Mouse (Mus musculus) thymus, adult 18-20 months (tissue): Measurements from ENCODE around the gene Meiob.

ENCODE experiments used
- DNase-seq, 2 experiments: peaks; one replicate each; pipeline ENCODE4 v3.0.0; 2022; ENCODE audit warnings: mixed read lengths in 2 of 2

Gene Meiob

DNA sequence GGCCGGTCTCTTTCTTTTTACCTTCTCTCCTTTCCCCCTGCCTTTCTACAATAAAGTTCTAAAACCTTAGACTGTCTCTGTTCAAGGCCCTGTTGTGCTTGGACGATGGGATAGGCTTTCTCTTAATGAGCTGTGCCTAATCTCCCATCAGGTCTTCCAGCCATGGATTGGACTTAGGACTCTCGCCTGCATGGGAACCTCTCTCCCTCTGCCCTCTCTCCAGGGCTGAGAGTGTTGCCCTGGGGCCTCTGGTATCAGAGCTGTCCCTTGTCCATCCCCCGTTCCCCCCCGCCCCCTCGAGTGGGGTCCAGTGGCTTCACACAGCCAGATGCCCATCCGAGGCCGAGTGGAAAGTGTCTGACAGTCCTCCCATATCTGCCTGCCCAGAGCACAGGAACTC is 70.9 kb downstream of the Meiob start:
- DNase-seq = no peak

DNA sequence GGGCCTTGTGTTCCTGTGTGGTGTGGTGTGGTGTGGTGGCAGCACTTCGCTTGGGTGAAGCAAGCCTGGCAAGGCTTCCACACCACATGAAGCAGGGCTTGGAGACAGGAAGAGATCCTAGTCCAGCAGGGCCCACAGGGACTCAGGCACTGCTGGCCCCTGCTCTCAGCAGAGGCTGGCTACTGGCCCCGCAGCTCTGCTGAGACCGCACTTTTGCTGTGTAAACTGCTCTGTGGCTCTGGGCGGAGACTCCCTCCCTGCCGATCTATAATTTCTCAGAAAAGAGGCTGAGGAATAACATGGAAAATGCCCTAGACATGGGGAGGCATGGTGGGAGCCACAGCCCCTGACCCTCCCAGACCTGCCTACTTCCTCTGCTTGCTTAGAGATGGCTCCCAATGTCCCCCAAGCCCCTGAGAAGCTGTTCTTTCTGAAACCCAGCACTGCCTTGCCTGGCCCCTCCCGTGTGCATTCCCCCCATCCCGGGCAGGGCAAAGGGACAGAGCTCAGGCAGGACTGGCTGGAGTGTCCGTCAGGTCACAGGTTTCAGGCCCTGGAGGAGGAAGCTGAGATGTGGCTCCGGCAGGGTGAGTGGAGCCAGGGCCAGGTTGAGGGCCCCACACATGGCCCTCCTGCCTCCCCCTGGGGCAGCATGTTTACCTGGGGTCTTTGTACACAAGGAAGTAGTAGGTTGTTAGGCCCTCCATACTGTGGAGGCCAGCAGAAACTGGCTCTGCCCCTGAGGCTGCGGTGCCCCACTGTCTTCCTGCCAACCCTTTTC is 73.4 kb downstream of the Meiob start:
- DNase-seq = no peak

DNA sequence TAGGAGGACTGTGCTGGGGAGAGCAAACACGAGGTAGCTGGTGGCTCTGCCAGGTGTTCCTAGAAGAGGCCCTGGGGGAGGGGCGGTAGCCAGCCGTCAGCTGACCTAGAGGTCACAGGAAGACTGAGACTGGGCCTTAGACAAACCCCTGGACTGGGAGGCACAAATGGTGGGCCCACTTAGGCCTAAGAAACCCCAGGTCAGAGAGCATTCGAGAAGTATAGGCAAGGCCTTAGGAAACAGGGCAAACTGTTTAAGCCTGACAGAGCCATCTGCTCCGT is 74.0 kb downstream of the Meiob start:
- DNase-seq = peak in 1 of 2 experiments; percentile 51

DNA sequence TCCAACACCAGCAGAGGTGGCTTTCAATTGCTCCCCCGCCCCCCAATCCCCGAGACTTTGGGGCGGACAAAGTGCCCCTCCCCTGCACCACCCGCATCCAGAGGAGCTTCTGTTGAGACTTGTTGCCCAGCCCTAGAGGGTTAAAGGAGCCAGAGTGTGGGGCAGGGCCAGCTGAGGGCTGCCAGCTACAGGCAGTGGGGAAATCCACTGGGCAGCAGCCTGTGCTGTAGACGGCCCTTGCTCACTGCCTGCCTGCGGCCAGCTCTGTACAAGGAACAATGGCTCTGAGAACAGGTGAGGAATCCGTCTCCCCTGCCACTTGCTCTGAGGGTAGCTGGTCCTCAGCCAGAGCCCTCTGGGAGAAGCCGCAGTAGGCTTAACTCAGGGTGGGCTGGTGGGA is 74.4 kb downstream of the Meiob start:
- no peak for DNase-seq

DNA sequence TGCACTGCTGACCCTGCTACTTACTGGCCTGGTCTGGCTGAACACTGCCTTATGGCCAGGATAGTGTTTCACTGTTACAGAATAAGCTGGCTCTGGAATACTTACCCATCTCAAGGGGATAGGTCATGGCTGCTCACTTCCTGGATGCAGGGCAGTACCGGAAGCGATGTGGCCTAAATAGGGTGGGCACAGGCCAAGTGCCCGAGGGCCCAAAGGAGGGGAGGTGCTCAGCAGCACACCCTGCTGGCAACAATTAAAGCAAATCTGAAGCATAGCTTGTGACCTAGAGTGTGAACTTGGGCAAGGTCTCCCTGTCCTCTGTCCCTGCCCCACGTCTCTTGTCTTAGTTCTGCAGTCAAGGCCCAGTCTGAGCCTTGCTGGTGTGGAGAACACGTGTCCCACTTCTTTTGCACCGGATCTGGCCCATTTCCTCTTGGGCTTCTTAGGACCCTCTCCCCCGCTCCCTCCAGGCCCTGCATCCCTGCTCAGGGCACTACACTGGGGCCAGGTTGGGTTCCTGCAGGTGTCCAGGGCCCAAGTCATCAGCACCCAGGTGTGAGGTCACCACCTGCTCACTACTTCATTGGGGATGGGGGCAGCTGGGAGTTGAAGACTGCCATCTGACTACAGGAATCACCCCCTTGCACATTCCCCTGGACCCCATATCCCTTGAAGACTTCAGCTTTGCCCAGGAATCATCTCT is 77.8 kb downstream of the Meiob start:
- no peak for DNase-seq

DNA sequence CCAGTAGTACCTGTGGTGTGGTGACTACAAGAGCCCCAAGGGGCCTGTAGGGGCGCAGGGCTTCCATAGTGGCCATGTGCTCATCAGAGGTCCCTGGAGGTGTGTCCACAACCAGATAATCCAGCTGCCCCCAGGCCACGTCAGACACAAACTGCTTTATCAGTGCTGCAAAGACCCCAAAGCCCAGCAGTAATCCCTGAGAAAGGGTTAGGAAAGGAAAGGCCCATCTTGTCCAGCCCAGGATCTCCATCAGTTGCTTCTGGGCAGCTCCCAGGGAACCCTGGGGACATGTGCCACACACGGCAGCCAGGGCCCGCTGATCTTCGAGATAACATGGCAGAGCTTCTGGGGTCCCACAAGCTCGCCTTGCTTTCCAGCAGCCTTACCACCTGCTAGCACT is 80.3 kb downstream of the Meiob start:
- no peak for DNase-seq

DNA sequence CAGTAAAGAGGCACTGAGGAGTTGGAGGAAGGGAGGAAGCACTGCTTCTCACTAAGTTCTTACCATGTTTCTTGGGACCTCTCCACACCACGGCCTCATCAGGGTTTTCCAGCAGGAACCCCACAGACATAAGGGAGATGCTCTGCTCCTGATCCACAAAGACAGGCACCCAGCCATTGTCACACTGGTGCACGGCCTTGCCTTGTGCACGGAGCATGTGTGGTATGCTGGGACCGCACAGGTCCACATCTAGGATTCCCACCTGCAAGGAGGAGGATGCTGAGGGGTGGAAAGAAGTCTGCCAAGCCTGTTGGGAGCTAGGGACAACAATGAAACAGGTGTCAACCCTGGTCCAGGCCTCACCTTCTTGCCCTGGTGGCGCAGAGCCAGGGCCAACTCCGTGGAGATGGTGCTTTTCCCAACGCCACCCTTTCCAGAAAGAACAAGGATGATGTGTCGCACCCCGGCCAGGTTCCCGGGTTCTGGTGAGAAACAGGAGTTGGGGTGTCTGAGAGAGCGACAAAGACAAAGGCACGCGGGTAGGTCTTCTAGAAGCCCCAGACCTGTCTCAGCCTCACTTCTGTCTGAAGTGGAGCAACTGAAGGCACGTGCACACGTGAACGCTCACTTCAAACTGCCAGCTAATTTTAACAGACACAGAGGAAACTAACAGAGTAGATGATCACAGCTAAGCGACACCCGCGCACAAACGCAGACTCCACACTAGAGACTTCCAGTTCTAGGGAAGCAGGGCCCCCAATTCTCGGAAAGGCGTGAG is 81.5 kb downstream of the Meiob start:
- DNase-seq = no peak

DNA sequence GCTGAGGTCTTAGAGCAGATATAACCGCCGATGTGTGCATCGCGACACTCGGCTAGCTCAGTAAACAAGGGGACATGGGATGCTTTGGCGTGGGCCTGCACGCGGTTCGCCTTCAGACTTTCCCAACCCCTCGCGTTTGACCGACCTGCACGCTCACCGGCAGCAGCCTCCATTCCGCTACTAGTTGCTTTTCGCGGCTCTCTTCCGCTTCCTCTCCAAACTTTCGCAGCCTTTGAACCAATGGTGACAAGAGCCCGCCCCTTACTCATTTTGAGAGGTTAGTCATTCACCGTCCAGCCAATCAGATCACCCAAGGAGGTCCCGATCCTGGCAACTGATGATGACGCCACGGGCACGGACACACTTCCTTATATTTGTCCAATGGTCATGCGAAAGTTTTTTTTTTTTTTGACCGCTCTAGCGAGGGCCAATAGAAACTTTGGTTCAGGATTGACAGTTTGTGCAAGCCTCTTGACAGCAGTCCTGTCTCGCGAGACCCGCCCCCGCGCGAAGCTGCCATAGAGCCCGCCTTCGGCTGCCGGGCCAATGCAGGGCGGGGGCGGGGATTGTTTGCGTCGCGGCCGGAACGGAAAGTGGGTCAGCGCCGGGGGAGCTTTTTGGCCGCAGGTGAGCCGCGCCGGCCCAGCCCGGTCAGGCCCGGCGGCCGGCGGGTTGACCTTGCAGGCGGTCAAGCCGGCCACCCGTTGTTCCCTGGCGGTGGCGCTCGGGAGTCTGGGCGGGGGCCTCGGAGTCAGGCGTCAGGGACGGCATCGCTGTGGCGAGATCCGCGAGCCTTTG is 82.2 kb downstream of the Meiob start, which contains the start of the genes Nubp2 and Spsb3:
Gene Nubp2 (minus strand): TSS at position 216 of the 798 bp plus-strand sequence.
Gene Spsb3 (plus strand): TSS at position 510 of the 798 bp plus-strand sequence.
- DNase-seq = peak; percentile 92 to 99

DNA sequence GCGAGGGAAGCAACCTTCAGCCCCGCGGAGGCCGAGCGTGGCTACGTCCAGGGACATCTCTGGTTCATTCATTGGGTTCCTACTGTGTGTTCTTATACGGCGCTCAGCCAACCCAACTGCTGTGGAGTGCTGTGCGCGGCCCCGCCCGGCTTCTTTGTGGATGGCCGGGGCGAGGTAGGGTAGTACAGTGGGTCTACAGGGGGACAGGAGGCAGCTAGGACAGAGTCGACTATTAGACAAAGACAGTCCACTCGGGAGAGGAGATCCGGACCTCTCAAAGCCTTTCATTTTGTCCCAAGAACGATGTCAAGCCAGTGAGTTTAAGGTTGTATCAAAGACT is 82.8 kb downstream of the Meiob start:
- DNase-seq = no peak

DNA sequence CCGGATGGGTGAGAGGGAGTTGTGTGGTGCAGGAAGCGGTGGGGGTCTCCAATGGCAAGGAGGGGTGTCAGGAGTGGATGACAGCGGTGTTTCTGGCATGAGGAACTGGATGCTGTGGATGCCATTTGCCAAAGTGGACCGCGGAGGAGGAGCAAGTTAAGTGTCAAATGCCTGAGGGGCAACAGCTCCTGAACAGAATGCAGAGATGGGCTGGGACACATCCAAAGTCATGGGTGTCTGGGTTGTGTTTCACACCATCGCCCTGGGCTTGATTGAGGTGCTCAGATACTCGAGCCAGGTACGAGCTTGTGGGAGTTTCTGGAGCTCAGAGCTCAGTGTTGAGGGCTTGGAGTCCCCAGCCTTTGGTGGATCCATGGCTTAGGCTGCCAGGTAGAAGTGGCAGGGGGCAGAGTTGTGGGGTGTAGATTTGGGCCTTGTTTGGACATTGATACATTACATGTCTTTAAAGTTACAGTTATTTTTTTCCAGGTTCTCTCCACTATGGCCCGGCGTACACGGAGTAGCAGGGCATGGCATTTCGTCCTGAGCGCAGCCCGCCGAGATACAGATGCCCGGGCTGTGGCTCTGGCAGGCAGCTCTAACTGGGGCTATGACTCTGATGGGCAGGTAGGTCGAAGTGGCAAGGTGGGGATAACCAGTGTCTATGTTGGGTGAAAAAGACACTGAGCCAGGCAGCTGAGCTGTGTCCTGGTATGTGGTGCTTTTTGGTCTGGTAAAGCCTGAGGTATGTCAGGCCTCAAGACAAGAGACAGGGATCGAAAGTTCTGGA is 83.4 kb downstream of the Meiob start:
- DNase-seq = no peak

DNA sequence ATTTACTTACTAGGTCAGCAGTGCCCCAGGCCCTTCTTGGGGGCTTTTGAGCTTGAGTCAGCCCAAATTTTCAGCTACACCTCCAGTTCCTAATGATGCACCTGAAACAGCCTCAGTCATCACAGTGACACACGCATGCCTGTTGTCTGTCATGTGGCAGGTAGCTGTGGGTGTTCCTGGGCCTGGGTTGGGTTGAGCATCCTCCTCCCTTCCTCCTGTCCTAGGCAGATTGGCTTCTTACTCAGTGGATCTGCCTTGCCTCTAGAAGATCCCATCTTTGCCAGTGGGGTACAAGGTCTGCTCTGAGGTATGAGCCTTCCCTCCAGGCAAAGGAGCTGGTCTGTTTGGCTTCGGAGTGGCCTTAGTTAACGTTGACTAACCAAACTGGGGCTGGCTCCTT is 84.8 kb downstream of the Meiob start:
- DNase-seq = no peak
